Mouse (Mus musculus) cortical plate, adult 2 months (tissue): ENCODE measurements around the gene Adgre5. TPM values are rescaled to one million over a fixed set of nuclear protein-coding genes. Genes with fewer than 3 reads are reported as not detected.
A peak's percentile ranks its signal among the peaks of the same experiment; 100 is the strongest.

Experiments used
- H3K27ac ChIP-seq: fragments of 200-500 bp; 2 replicates; pipeline ENCODE4 v1.5.1; 2012; ENCODE audit warnings: low read length, control low read depth, inconsistent platforms; ENCODE audit not compliant: insufficient read depth
- H3K4me1 ChIP-seq: fragments of 200-500 bp; 2 replicates; pipeline ENCODE4 v1.6.1; 2011; ENCODE audit warnings: low read length; ENCODE audit not compliant: control insufficient read depth, insufficient read depth
- H3K4me3 ChIP-seq: fragments of 200-500 bp; 2 replicates; pipeline ENCODE4 v1.5.1; 2011; ENCODE audit warnings: mild to moderate bottlenecking, low read length, control low read depth; ENCODE audit not compliant: insufficient read depth
- CTCF ChIP-seq: fragments of 200-500 bp; IDR thresholded peaks from 2 replicates; pipeline ENCODE4 v1.5.1; 2011; ENCODE audit warnings: mild to moderate bottlenecking, control low read depth, low read length; ENCODE audit not compliant: insufficient read depth; ENCODE audit errors: extremely low read depth
- POLR2A ChIP-seq: fragments of 200-500 bp; IDR thresholded peaks from 2 replicates; pipeline ENCODE4 v1.6.1; 2011; ENCODE audit warnings: mild to moderate bottlenecking, low read length, control low read depth; ENCODE audit not compliant: insufficient read depth; ENCODE audit errors: extremely low read depth
- polyA plus RNA-seq: library from polyadenylated mRNA; depleted of rRNA; stranded (reverse); fragments of >200 nt; gene quantifications from 2 replicates; pipeline ENCODE4 v1.2.3, GENCODE M21; 2012

Adgre5 gene
- polyA plus RNA-seq, 1 experiment = 26.9 TPM

DNA sequence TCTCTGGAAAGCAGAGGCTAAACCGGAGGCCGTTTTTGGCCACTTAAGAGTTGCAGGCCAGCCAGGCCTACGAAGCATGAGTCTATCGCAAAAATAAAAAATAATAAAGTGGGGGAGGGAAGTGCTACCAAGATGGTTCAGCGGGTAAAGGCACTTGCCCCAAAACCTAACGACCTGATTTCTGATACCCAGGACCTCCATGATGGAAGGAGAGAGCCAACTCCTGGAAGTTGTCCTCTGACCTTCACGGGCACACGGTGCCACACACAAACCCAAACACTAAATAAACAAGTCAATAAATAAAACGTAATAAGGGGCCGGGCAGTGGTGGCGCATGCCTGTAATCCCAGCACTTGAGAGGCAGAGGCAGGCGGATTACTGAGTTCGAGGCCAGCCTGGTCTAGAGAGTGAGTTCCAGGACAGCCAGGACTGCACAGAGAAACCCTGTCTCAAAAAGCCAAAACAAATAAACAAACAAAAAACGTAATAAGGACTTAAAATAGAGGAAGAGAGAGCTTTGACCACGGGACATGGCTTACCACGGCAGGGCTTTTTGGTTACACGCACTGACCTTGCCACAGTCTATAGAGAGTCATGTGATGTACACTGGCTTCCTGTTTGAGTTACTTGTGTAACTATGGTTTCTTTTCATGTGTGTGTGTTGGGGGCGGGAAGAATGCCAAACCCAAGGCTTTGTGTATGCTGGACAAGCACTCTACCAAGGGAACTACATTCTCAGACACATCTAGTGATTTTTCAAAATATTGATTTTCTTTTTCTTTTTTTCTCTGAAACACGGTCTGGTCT, 926 bp upstream of the Adgre5 start:
- Histone ChIP-seq H3K4me3 (peak overlapping the region; percentile 31; the same call in 1 of the 2 replicates), H3K4me1 (no peaks in the 10 kb centered on the region), H3K27ac (no peak overlapping the region)
- no peak for TF ChIP-seq POLR2A

DNA sequence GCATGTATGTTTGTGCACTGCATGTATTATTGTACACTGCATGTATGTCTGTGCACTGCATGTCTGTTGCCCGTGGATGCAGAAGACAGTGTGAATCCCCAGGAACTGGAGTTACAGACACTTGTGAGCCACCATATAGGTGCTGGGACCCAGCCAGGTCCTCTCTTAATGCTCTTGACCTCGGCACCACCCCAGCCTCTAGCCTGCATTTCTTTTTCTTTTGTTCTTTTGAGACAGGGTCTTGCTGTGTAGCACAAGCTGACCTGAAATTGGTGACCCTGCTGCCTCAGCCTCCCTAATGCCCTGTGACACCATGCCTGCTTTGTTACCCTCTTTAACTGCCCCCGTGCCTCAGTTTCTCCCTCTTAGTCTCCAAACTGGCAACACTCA, 545 bp downstream of the Adgre5 start:
- Histone ChIP-seq H3K4me3 (peak overlapping the region; percentile 31; the same call in 1 of the 2 replicates), H3K27ac (peak overlapping the region; percentile 80; the same call in 1 of the 2 replicates), H3K4me1 (no peaks in the 10 kb centered on the region)
- no peak for TF ChIP-seq CTCF
- no peak for TF ChIP-seq POLR2A

DNA sequence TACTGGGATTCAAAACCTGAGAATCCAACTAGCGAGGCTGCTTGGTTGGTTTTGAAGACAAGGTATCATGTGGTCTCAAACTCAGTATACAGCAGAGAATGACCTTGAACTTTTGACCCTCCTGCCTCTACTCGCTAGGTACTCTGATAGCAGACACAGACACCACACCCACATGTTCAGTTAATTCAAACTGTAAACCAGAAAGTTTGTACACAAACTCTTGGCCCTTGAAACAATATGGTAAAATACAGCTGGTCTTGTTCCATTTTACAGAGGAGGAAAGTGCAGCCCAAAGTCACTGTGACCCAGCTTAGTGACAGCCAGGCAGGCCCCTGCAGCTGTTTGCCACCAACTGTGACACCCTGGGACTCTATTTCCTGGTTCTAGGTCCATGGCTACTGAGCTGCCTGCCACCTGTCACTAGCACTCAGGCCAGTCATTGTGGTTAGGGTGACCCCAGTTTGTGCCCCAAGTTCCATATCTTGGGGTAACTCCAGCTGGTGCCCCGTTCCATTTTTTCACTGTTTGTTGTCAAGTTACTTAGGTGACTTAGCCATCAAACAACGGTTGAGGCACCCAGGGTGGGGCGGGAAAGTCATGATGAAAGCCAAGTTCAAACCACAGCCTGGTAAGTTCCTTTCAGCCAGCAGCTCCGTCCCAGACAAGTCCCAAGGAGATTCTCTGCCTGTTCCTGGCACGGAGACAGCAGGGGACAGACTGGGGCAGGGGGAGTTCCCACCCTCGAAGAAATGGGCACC, 1.2 kb downstream of the Adgre5 start:
- no peak overlapping the region for H3K27ac ChIP-seq
- H3K4me3 ChIP-seq = peak overlapping the region; percentile 31; the same call in 1 of the 2 replicates
- TF ChIP-seq POLR2A = no peak
- no peak for TF ChIP-seq CTCF
- H3K4me1 ChIP-seq = no peaks in the 10 kb centered on the region

DNA sequence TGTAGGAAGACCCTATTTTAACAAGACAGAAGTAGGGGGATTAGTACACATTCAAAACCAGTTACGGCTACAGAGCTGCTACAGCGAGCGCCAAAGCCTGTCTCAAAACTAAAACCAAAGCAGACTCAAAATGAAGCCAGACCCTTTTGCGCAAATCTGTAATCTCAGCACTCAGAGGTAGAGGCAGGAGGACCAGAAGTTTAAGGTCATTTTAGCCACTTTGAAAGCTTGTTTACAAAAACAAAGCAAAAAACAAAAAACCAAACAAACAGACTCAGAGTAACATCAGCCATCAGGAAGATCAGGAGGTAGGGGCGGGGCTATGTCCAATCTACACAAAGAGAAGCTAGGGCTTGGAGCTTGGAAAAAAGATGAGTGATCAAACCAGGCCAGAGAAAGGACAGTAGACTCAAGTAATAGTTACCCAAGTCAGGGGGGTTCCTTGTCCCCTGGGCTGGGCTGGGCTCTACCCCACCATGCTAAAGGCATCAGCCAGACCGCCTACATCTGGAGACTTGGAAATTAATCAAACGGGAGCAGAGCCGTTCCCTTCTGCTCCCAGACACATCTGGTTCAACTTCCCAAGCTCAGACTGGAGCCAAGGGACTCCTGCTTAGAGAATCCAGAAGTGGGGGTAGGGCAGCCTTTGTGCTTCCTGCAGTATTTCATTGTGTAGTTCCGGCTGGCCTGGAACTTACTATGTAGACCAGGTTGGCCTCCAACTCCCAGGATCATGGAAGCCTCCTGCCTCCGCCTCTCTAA, 2.0 kb downstream of the Adgre5 start:
- Histone ChIP-seq H3K4me3 (no peak overlapping the region), H3K4me1 (no peaks in the 10 kb centered on the region), H3K27ac (no peak overlapping the region)
- TF ChIP-seq POLR2A (no peak), CTCF (no peak)

DNA sequence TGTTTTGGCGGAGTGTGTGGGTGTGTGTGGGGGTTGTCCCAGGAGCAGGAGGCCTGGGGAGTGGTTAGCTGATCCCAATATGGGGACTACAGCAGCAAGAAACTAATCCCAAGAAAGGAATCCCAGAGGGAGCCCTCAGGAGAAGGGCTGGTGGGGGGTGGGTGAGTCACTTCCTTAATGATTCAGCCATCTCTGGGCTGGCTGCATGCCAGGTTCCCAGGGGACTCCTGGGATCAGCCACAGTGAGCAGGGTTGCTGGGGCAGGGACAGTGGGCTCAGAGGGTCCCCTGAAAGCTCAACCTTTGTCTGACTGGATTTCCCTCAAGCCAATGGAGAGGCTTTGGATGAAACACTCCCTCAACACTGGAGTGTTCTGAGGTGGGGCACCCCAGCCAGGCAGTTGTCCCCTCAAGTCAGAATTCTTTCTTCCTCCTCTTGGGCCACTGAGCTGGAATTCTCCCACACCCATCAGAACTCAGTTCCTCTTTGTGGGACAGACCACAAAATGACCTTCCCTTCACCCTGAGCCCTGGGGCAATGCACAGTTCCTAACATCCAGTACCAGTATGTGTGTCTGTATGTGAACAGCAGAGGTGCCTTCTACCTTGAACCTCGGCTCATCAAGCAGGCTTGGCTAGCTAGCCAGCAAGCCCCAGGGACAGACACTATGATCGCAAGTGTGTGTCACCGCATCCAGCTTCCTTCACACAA, 3.1 kb downstream of the Adgre5 start:
- no peak overlapping the region for H3K27ac ChIP-seq

DNA sequence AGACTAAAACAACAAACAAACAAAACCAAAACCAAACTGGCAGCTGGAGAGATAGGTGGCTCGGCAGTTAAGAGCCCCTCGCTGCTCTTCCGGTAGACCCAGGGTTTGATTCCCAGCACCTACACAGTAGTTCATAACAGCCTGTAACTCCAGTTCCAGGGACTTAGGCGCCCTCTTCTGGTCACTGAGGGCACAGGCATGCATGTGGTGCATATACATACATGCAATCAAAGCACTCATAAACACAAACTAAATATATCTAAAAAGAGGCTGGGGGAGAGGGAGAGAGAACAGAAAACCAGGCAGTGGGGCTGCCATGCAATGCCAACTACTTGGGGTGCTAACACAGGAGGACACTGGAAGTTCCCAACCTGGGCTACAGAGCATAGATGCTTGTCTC, 3.8 kb downstream of the Adgre5 start:
- H3K4me1 ChIP-seq = no peaks in the 10 kb centered on the region

More for the DNA sequence above, 3.1 kb downstream of the Adgre5 start:
- H3K4me3 ChIP-seq = no peak overlapping the region
- TF ChIP-seq POLR2A (no peak), CTCF (no peak)
- no peaks in the 10 kb centered on the region for H3K4me1 ChIP-seq

DNA sequence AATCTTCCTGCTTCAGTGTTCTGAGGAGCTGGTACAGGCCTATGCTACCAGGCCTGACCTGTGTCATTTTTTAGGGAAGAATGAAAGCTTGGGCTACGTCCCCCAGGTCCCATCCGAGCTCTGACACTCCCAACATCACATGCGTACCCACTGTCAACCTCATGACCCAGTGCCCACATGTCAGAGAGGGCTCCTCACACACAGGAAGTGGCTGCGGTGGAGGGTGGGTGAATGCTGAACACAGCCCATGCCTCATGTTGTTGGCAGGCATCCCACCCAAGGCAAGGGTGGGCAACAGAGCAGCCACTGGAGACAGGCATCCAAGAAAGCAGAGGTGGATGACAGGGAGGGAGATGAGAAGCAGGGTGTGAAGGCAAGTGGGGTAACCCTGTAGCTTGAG, 4.4 kb downstream of the Adgre5 start:
- no peak overlapping the region for H3K27ac ChIP-seq
- no peak overlapping the region for H3K4me3 ChIP-seq
- no peaks in the 10 kb centered on the region for H3K4me1 ChIP-seq
- no peak for TF ChIP-seq CTCF
- no peak for TF ChIP-seq POLR2A

More for the DNA sequence above, 3.8 kb downstream of the Adgre5 start:
- TF ChIP-seq CTCF (no peak), POLR2A (no peak)
- Histone ChIP-seq H3K4me3 (no peak overlapping the region), H3K27ac (no peak overlapping the region)

DNA sequence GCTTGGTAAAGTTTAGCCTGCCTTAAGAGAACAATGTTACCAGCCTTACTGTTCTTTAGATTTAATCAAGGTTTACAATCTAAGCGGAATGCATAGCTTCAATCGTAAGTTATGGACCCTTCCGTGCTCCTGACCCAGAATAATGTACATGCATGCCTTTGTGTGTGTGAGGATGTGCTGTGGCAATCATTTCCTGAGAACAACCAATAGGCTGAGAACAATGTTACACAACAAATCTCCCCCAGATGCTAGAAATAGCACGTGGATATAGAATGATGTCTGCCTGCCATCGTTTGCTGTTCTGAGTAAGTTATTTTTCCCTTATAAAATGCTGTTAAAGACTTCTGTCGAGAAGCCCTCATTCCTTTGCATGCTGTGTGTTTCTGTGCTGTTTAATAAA, 8.2 kb downstream of the Adgre5 start:
- Histone ChIP-seq H3K27ac (no peak overlapping the region), H3K4me1 (no peaks in the 10 kb centered on the region), H3K4me3 (no peak overlapping the region)
- TF ChIP-seq CTCF (no peak), POLR2A (no peak)

DNA sequence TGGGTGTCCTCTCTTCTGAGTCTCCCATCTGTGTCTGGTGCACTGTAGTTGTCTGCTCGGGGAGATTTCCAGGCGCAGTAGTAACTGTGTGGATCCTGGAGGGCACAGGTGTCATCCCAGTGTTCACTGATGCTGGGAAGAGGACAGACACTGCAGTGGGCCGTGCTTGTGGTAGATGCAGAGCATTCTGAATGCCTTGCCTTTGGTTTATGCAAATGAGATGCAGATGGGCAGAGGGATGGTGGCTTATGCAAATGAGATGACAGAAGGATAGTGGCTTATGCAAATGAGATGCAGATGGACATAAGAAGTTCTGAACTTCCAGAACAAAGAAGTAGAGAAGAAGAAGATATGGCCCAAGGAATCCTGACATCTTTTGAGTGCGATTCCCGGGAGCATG, 9.2 kb downstream of the Adgre5 start:
- Histone ChIP-seq H3K4me1 (no peaks in the 10 kb centered on the region), H3K4me3 (no peak overlapping the region), H3K27ac (no peak overlapping the region)
- TF ChIP-seq CTCF = no peak
- no peak for TF ChIP-seq POLR2A
